Comparison of ENCODE assay signal across 14 mouse cellular contexts in genomic region chr11:31907650-31908049, GRCm38 (mm10). TPM values are rescaled to one million over a fixed set of nuclear protein-coding genes. Genes with fewer than 3 reads are reported as not detected.
A peak's percentile ranks its signal among the peaks of the same experiment; 100 is the strongest.
DNase-seq lines count a peak whose midpoint lies in the region; ATAC-seq and TF ChIP-seq lines count a peak whose summit lies in the region.
"Had no signal": no experiment of that assay in that cellular context is flagged by ENCODE, and none has a peak within 500 bp of the region (broad histone marks: within the 10 kb centered on the region; RNA-seq: fewer than 3 reads in every experiment).

No protein-coding gene starts in this region.

- WGBS in kidney, adult 2 months = 10% methylated on average over 1 of the region's 1 CpGs
- WGBS in liver, embryonic 13.5 days (ENCODE audit: insufficient replicate concordance) = 67% methylated on average over 1 of the region's 1 CpGs

- H3K27me3 ChIP-seq in kidney, adult 2 months (replicated peaks; ENCODE audit: control insufficient read depth, insufficient read depth, low read length) = no peaks in the 10 kb centered on the region
- no peaks in the 10 kb centered on the region for H3K27me3 ChIP-seq in liver, embryonic 13.5 days
- H3K27me3 ChIP-seq: forebrain, embryonic 12.5 days had no signal

- peak; percentile 44 for DNase-seq in gastrocnemius, adult 2 months
- DNase-seq in gastrocnemius, adult 8-10 months (ENCODE audit: low spot score in 2 of 2) = no peak
- peak; percentile 62 for DNase-seq in kidney, adult 2 months
- no peak for DNase-seq in kidney, adult 18-20 months
- peak; percentile 35 for DNase-seq in brain, embryonic 14.5 days (ENCODE audit: low read depth)
- no peak for DNase-seq in liver, embryonic 13.5 days
- DNase-seq in thymus, postnatal 10 days (ENCODE audit: low spot score in 2 of 2) = no peak
- no peak for DNase-seq in lung, postnatal 25 days (ENCODE audit: low spot score)
- DNase-seq: lung, embryonic 14.5 days had no signal

- H3K27ac ChIP-seq in gastrocnemius, adult 2 months = peak overlapping the region; percentile 76
- peak overlapping the region; percentile 12; the same call in 1 of the 2 replicates for H3K27ac ChIP-seq in kidney, adult 2 months (ENCODE audit: insufficient read depth, low read depth, low read length)
- peak overlapping the region; percentile 71 for H3K27ac ChIP-seq in liver, embryonic 13.5 days
- H3K27ac ChIP-seq: forebrain, embryonic 12.5 days had no signal

- ATAC-seq in liver, embryonic 13.5 days (ENCODE audit: low read depth) = peak; percentile 54; the same call in 1 of the 2 replicates

- H3K4me2 ChIP-seq in liver, embryonic 13.5 days = no peak overlapping the region
- H3K4me2 ChIP-seq: forebrain, embryonic 12.5 days; lung, embryonic 14.5 days had no signal

- TF ChIP-seq POLR2A in kidney, adult 2 months (IDR thresholded peaks at IDR 0.05; ENCODE audit: low read depth, low read length) = no peak
- TF ChIP-seq POLR2A in brain, embryonic 14.5 days (IDR thresholded peaks at IDR 0.05; ENCODE audit: borderline replicate concordance, extremely low read depth, insufficient read depth, insufficient read length, poor library complexity, severe bottlenecking) = no peak

- H3K9ac ChIP-seq in liver, embryonic 13.5 days = no peak overlapping the region
- H3K9ac ChIP-seq: forebrain, embryonic 12.5 days; lung, embryonic 14.5 days had no signal

- peaks cover 14% of the 10 kb centered on the region for H3K4me1 ChIP-seq in kidney, adult 2 months (ENCODE audit: control insufficient read depth, insufficient read depth, low read length)
- peaks cover 24% of the 10 kb centered on the region for H3K4me1 ChIP-seq in liver, embryonic 13.5 days (replicated peaks)
- H3K4me1 ChIP-seq: forebrain, embryonic 12.5 days had no signal

- no peak for TF ChIP-seq CTCF in gastrocnemius, adult 2 months (IDR thresholded peaks at IDR 0.05)
- no peak for TF ChIP-seq CTCF in kidney, adult 2 months (conservative IDR thresholded peaks at IDR 0.05; ENCODE audit: insufficient read depth, insufficient read length, low read depth, low read length)
- TF ChIP-seq CTCF in brain, embryonic 14.5 days (IDR thresholded peaks at IDR 0.05; ENCODE audit: borderline replicate concordance, extremely low read depth, insufficient read depth, insufficient read length) = no peak

- H3K9me3 ChIP-seq in liver, embryonic 13.5 days (replicated peaks) = no peaks in the 10 kb centered on the region
- H3K9me3 ChIP-seq: forebrain, embryonic 12.5 days had no signal

- intact Hi-C loops in gastrocnemius, adult 2 months (cut with DNase I) = no loop called here

- peak overlapping the region; percentile 24 for H3K4me3 ChIP-seq in gastrocnemius, adult 2 months
- no peak overlapping the region for H3K4me3 ChIP-seq in kidney, adult 2 months (ENCODE audit: insufficient read depth, low read depth, low read length)
- H3K4me3 ChIP-seq in liver, embryonic 13.5 days (replicated peaks) = no peak overlapping the region
- H3K4me3 ChIP-seq: forebrain, embryonic 12.5 days; myocyte had no signal

- peaks cover 3% of the 10 kb centered on the region for H3K36me3 ChIP-seq in kidney, adult 2 months (ENCODE audit: control insufficient read depth, insufficient read depth, low read length)
- peaks cover 43% of the 10 kb centered on the region for H3K36me3 ChIP-seq in liver, embryonic 13.5 days
- H3K36me3 ChIP-seq: forebrain, embryonic 12.5 days had no signal

RNA-seq across cellular contexts. Expression of gene Cpeb4, which starts 35.6 kb away (rescaled TPM):
- 100 to 1,000 TPM in 1 of 2 experiments, 10 to 100 TPM in 1; 95.0 to 120 TPM for total RNA-seq in gastrocnemius, adult 2 months (2021)
- 100 to 1,000 TPM in 2 of 4 experiments, 10 to 100 TPM in 2; 81.9 to 144 (median 103) TPM for total RNA-seq in gastrocnemius, adult 8-10 months (2022)
- polyA plus RNA-seq in kidney, adult 2 months (2012; rRNA removed) = 27.2 and 30.0 TPM in 2 replicates
- polyA plus RNA-seq in brain, embryonic 14.5 days (2012; rRNA removed) = 29.0 and 41.5 TPM in 2 replicates
- polyA plus RNA-seq in liver, embryonic 13.5 days (2015; fragmentation: Nextera tagmentation; extraction: Ambion mirVana) = 14.3 and 21.6 TPM in 2 replicates

RNA-seq across cellular contexts. Expression of gene 4930524B15Rik, which starts 57.7 kb away (rescaled TPM):
- not detected for total RNA-seq in gastrocnemius, adult 2 months (2021)
- not detected for total RNA-seq in gastrocnemius, adult 8-10 months (2022)
- polyA plus RNA-seq in kidney, adult 2 months (2012; rRNA removed) = not detected in 2 replicates
- polyA plus RNA-seq in brain, embryonic 14.5 days (2012; rRNA removed) = 0.33 TPM in 2 replicates
- not detected in 2 replicates for polyA plus RNA-seq in liver, embryonic 13.5 days (2015; fragmentation: Nextera tagmentation; extraction: Ambion mirVana)
- total RNA-seq: granulocyte monocyte progenitor cell, adult 5-6 weeks had no signal
- polyA plus RNA-seq: embryonic facial prominence, embryonic 14.5 days; intestine, embryonic 14.5 days; lung, embryonic 14.5 days; myocyte had no signal

Comparison
In these comparisons a context has a peak if more than half of its experiments do, and no peak if none do; other contexts are left out.
1. DNase-seq: peak in gastrocnemius, adult 2 months (single experiment), kidney, adult 2 months (single experiment) and brain, embryonic 14.5 days (single experiment); none in gastrocnemius, adult 8-10 months (0 of 2), kidney, adult 18-20 months (single experiment), liver, embryonic 13.5 days (single experiment), thymus, postnatal 10 days (0 of 2) and lung, postnatal 25 days (single experiment).
2. H3K27ac ChIP-seq: peak in every context shown above with its lines; median percentile 76 in gastrocnemius, adult 2 months; 71 in liver, embryonic 13.5 days; 12 in kidney, adult 2 months.